Mouse (Mus musculus) heart, embryonic 15.5 days (tissue): Measurements from ENCODE around the gene Slc7a14. TPM values are rescaled to one million over a fixed set of nuclear protein-coding genes. Genes with fewer than 3 reads are reported as not detected.

Experiments
- ATAC-seq: fragments of 200-750 bp; cut with Nextera tagmentation; replicated peaks from 2 replicates; pipeline ENCODE4 v1.8.0; 2017; ENCODE audit warnings: low read depth, moderate TSS enrichment; ENCODE audit not compliant: insufficient number of reproducible peaks, insufficient read depth, low FRiP score
- H3K27ac ChIP-seq: fragments of 300-500 bp; sonication (generic); 2 replicates; pipeline ENCODE4 v1.5.1; 2015; ENCODE audit warnings: mild to moderate bottlenecking, inconsistent platforms
- H3K27me3 ChIP-seq: fragments of 300-500 bp; sonication (generic); 2 replicates; pipeline ENCODE4 v1.6.1; 2015; ENCODE audit warnings: inconsistent platforms
- H3K36me3 ChIP-seq: fragments of 300-500 bp; sonication (generic); 2 replicates; pipeline ENCODE4 v1.6.1; 2015; ENCODE audit warnings: mild to moderate bottlenecking, inconsistent platforms
- H3K4me1 ChIP-seq: fragments of 300-500 bp; sonication (generic); replicated peaks from 2 replicates; pipeline ENCODE4 v1.6.1; 2015; ENCODE audit warnings: inconsistent platforms
- H3K4me2 ChIP-seq: fragments of 300-500 bp; sonication (generic); 2 replicates; pipeline ENCODE4 v1.6.1; 2015; ENCODE audit warnings: inconsistent platforms, mild to moderate bottlenecking, moderate library complexity
- H3K4me3 ChIP-seq: fragments of 300-500 bp; sonication (generic); 2 replicates; pipeline ENCODE4 v1.5.1; 2015; ENCODE audit warnings: mild to moderate bottlenecking, inconsistent platforms
- H3K9ac ChIP-seq: fragments of 300-500 bp; sonication (generic); 2 replicates; pipeline ENCODE4 v1.6.1; 2015; ENCODE audit warnings: mild to moderate bottlenecking, inconsistent platforms
- H3K9me3 ChIP-seq: fragments of 300-500 bp; sonication (generic); replicated peaks from 2 replicates; pipeline ENCODE4 v1.6.1; 2016; ENCODE audit warnings: inconsistent platforms
- WGBS: fragments of 180-500 bp; shearing (Covaris S2); methylation state at CpG from one replicate; pipeline ENCODE4 v1.1.7; 2015; ENCODE audit warnings: mixed read lengths; 5-methylcytosine and 5-hydroxymethylcytosine counted together
- polyA plus RNA-seq: library from polyadenylated mRNA; unstranded; fragments of >200 nt; fragmentation: Nextera tagmentation; extraction: Ambion mirVana; gene quantifications from 2 replicates; pipeline ENCODE4 v1.2.1, GENCODE M21; 2015

The Slc7a14 gene
- polyA plus RNA-seq, 1 experiment from 2014 or later = 0.23 TPM

DNA sequence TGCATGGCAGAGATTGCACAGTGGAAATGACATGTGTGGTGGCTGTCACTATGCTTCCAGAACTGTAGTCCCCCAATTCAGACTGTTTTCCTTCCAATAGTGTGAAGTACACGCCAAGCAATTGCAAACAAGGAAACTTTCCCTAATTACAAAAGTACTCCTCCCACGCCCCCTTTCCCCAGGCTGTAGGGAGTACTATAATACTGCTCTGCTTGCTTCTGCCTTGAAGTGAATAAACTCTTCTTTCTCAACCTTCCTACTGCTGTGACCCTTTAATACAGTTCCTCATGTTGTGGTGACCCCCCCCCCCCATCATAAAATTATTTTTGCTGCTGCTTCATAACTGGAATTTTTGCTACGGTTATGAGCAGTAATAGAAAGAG is 49.2 kb downstream of the Slc7a14 start:
- Histone ChIP-seq H3K27me3 (no peaks in the 10 kb centered on the region), H3K27ac (no peak overlapping the region), H3K9me3 (no peaks in the 10 kb centered on the region), H3K9ac (no peak overlapping the region), H3K36me3 (no peaks in the 10 kb centered on the region), H3K4me2 (no peak overlapping the region), H3K4me3 (no peak overlapping the region), H3K4me1 (peaks cover 19% of the 10 kb centered on the region)
- whole genome bisulfite sequencing = 67% methylated on average over 3 of the region's 3 CpGs
- ATAC-seq = no peak

DNA sequence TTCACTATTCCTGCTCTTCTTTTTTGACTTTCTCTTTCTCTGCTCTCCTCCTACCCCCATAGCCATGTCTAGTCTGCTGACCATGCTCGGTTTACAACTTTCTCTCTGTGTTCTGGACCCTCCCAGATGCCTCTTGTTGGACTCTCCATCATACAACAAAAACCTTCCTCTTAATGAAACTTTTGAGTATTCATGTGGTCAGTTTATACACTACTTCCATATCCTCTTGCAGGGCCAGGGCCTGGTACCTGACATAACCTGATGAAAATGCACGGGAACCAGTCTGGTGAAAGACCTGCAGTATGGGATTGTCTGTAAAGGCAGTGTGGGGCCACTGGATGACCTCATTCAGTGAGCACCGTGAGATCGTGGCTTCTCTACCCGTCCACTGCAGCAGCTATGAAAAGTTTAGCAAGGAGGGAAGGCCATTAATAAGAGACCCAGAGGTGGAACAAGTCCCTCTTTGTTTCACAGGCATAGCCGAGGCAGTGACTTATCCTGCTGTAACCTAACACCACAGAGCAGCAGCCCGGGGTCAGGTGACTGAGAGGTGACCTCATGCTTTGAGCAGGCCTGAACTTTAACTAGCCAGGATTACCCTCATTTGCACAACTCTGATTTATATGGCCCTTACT is 49.7 kb downstream of the Slc7a14 start:
- Histone ChIP-seq H3K4me1 (peaks cover 19% of the 10 kb centered on the region), H3K4me2 (no peak overlapping the region), H3K36me3 (no peaks in the 10 kb centered on the region), H3K27ac (peak overlapping the region; percentile 26), H3K9ac (no peak overlapping the region; the same call in 1 of the 2 replicates), H3K9me3 (no peaks in the 10 kb centered on the region), H3K27me3 (no peaks in the 10 kb centered on the region), H3K4me3 (no peak overlapping the region)
- WGBS = 30% methylated on average over 7 of the region's 7 CpGs
- peak; percentile 71 for ATAC-seq

DNA sequence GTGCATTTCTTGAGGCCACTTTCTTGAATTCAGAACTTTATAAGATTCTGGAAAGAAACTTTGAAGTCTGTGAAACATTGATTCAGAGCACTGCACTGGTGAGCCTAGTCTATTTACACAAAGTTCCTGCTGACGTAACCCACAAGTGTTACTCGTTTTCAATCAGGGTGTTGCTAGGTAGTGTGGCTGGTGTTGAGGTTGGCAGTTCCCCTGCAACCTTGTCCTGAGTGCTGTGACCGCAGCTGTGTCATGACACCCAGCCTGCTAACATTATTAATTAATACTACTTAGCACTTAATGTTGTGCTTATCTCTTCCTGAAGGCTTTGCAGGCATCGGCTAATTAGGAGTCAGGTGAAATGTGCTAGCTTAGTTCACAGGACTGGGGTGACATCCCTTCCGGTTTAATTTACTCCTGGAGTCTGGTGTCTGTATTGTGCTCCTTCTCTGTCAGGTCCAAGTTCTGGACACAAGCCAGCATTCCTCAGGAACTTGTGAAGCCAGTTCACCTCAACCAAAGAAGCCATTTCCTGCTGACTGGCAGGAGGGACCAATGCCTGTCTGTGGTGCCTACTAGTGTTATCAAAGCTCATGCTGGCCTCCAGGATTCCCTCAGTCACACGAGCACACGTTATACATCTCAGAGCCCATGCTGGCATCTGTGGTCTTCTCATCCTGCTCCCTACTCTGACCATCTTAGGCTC is 50.5 kb downstream of the Slc7a14 start:
- Histone ChIP-seq H3K9ac (no peak overlapping the region; the same call in 1 of the 2 replicates), H3K9me3 (no peaks in the 10 kb centered on the region), H3K4me3 (no peak overlapping the region), H3K4me2 (no peak overlapping the region), H3K4me1 (peaks cover 19% of the 10 kb centered on the region), H3K27me3 (no peaks in the 10 kb centered on the region), H3K36me3 (no peaks in the 10 kb centered on the region), H3K27ac (peak overlapping the region; percentile 26; the same call in 1 of the 2 replicates)
- WGBS = 42% methylated on average over 7 of the region's 7 CpGs
- ATAC-seq = no peak

DNA sequence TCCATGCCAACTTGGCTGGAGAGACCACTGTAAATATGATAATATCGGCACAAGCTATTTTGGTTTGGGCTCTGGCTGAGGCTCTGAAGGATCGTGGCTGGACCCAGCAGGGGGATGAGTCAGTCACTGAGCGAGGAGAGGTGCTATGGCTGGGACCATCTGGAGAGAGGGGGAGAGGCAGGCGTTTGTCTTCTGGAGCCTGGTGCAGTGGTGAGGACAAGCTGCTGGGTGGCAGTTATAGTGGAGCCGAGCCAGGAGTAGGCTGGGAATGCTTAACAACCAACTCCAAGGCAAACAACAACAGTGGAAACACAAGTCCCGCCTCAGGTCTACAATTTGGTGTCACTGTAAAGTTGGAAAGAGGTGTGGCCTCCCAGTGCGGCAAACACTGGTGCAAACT is 55.8 kb downstream of the Slc7a14 start:
- Histone ChIP-seq H3K4me1 (peaks cover 4% of the 10 kb centered on the region), H3K27ac (no peak overlapping the region), H3K27me3 (no peaks in the 10 kb centered on the region), H3K4me2 (no peak overlapping the region), H3K4me3 (no peak overlapping the region), H3K9me3 (no peaks in the 10 kb centered on the region), H3K36me3 (no peaks in the 10 kb centered on the region), H3K9ac (no peak overlapping the region)
- no peak for ATAC-seq
- WGBS = 55% methylated on average over 7 of the region's 7 CpGs

DNA sequence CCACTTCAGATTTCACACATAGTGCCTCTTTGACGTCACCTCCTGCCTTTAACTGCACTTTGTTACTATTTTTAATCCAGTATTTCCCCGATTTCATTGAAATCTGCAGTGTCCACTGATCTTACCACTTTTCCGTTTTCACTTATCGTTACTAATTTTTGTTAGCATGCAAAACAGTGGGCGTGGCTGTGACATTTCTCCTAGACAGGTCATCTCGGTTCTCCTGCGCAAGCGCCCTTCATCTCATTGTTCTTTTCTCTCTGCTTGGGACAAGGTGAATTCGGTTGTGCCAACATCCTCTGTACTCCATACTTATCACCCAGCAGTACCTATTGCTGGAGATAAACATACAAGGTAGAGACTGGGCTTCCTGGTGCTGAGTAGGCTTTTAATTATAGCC is 56.3 kb downstream of the Slc7a14 start:
- ATAC-seq = no peak
- Histone ChIP-seq H3K27ac (no peak overlapping the region), H3K9me3 (no peaks in the 10 kb centered on the region), H3K36me3 (no peaks in the 10 kb centered on the region), H3K4me3 (no peak overlapping the region), H3K27me3 (no peaks in the 10 kb centered on the region), H3K4me2 (no peak overlapping the region), H3K9ac (no peak overlapping the region), H3K4me1 (0 out of 2 replicates have a peak, but pooled peaks cover 4% of the 10 kb centered on the region)
- WGBS = 74% methylated on average over 9 of the region's 9 CpGs

DNA sequence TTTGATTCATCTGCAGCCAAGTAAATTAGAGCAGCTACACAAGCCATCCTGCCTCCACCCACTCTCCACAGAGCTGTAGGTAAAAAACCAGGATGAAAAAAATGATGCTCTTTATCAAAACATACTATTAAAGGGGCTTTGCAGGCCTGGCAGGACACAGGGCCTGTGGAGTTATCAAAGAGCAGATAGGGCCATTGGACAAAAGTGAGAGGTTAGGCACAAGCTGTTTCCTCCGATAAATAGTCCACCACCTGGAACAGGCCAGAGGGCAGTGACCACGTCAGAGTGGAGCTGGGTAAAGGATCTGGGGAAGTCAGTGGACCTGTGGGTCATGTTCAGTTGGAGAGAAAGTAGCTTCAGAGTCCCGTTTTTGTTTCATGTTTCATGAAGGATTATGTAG is 57.6 kb downstream of the Slc7a14 start:
- Histone ChIP-seq H3K27me3 (no peaks in the 10 kb centered on the region), H3K9me3 (no peaks in the 10 kb centered on the region), H3K9ac (no peak overlapping the region), H3K36me3 (no peaks in the 10 kb centered on the region), H3K4me1 (0 out of 2 replicates have a peak, but pooled peaks cover 4% of the 10 kb centered on the region), H3K4me2 (no peak overlapping the region), H3K27ac (no peak overlapping the region), H3K4me3 (no peak overlapping the region)
- peak; percentile 55; the same call in 1 of the 2 replicates for ATAC-seq
- WGBS = 49% methylated on average over 3 of the region's 3 CpGs

DNA sequence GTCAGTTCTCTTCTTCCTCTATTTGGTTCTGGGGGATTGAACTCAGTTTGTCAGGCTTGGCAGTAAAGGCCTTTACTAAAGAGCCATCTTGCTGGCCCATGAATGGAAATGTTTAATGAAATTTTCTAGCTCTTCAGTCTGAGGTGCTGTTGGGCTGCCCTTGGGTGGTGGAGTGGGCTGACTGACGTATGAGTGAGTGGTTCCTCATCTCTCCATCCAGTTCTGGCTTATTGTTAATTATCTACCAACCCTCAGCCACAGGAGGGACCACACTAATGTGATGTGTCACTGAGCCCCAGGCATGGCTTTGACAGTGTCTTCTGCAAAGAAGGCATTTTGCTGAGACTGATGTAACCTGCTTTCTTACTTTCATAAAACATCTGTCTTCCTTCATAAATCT is 66.7 kb downstream of the Slc7a14 start:
- Histone ChIP-seq H3K9ac (no peak overlapping the region), H3K4me3 (no peak overlapping the region), H3K36me3 (no peaks in the 10 kb centered on the region), H3K27me3 (no peaks in the 10 kb centered on the region), H3K9me3 (no peaks in the 10 kb centered on the region), H3K4me1 (no peaks in the 10 kb centered on the region), H3K27ac (no peak overlapping the region), H3K4me2 (no peak overlapping the region)
- 77% methylated on average over 1 of the region's 1 CpGs for WGBS
- ATAC-seq = no peak

DNA sequence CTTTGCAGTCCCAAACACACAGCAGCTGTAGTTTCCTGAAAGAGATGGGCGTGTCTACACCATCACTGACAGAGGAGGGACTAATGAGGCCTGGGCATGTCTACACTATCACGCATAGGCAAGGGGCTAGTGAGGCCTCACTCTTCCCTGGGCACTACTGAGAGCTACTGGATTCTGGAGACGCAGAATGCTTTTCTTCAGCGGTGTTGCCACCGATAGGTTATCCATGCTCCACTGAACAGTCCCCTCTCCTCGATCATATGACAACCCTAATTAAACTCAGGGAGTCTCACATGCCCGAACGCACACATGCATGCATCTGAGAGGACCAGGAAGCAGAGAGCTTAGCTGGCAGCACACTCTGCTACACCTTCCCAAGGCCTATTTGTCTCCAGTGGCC is 69.3 kb downstream of the Slc7a14 start:
- Histone ChIP-seq H3K4me3 (no peak overlapping the region), H3K4me2 (no peak overlapping the region), H3K4me1 (no peaks in the 10 kb centered on the region), H3K36me3 (no peaks in the 10 kb centered on the region), H3K27ac (no peak overlapping the region), H3K9me3 (no peaks in the 10 kb centered on the region), H3K27me3 (no peaks in the 10 kb centered on the region), H3K9ac (no peak overlapping the region)
- ATAC-seq = no peak
- WGBS = 85% methylated on average over 8 of the region's 8 CpGs

DNA sequence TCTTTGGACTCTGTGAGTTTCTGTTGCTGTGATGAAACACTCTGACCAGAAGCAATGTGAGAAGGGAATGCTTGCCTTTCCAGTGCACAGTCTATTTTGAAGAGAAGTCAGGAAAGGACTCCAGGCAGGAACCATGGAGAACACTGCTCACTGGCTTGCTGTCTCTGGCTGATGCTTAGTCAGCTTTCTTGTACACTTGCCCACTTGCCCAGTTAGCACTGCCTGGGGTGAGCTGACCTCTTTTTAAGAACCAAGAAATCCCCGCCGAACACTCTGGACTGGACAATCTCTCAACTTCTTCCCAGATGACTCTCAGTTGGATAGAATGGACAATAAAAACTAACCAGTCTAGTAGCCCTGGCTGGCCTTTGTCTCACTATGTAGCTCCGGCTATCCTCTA is 70.5 kb downstream of the Slc7a14 start:
- Histone ChIP-seq H3K4me1 (no peaks in the 10 kb centered on the region), H3K27me3 (no peaks in the 10 kb centered on the region), H3K4me2 (no peak overlapping the region), H3K4me3 (no peak overlapping the region), H3K9me3 (no peaks in the 10 kb centered on the region), H3K36me3 (no peaks in the 10 kb centered on the region), H3K9ac (no peak overlapping the region), H3K27ac (no peak overlapping the region)
- no peak for ATAC-seq
- 86% methylated on average over 3 of the region's 3 CpGs for whole genome bisulfite sequencing

DNA sequence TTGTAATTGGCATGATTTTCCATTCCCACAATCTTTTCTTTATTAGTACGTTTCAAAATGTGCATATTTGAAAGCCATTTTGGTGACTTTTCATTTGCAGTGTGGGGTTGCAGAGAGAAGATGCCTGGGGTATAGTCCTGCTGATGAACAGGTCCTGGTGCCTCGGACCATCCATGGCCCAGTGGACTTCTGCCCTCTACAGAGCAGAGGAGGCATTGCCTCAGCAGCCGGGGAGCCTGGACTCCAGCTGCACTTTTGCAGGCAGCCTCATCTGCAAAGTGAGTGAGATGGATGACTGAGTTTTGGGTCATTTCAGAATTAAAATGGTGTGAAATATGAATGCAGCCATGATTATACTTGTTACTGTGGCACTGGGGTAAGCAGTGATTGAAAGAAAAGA is 72.2 kb downstream of the Slc7a14 start:
- no peak overlapping the region for H3K27ac ChIP-seq
- H3K36me3 ChIP-seq = no peaks in the 10 kb centered on the region
- no peak overlapping the region for H3K4me3 ChIP-seq
- no peaks in the 10 kb centered on the region for H3K4me1 ChIP-seq
- no peak overlapping the region for H3K9ac ChIP-seq
- H3K9me3 ChIP-seq = no peaks in the 10 kb centered on the region
- no peaks in the 10 kb centered on the region for H3K27me3 ChIP-seq
- 38% methylated on average over 3 of the region's 3 CpGs for WGBS
- no peak overlapping the region for H3K4me2 ChIP-seq
- ATAC-seq = no peak

DNA sequence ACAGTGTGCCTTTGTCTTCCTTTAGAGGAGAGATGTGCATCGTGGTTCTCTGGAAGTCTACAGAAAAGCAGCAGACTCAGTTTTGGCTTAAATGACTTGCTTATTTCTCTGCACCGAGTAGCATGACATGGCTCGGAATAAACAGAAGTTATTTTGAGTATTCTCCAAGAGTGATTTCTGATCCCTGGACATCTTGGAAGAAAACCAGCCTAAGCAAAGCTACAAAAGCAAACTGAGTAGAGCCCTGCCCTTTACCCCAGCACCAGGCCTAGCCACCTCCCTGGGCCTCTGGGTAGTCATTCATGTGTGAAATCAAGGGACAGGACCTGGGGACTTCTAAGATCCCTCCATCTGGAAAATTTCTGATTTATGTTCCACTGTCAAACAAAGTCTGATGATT is 74.0 kb downstream of the Slc7a14 start:
- no peak for ATAC-seq
- Histone ChIP-seq H3K27ac (no peak overlapping the region), H3K36me3 (no peaks in the 10 kb centered on the region), H3K4me1 (no peaks in the 10 kb centered on the region), H3K4me3 (no peak overlapping the region), H3K27me3 (no peaks in the 10 kb centered on the region), H3K9me3 (no peaks in the 10 kb centered on the region), H3K4me2 (no peak overlapping the region), H3K9ac (no peak overlapping the region)
- WGBS = 63% methylated on average over 3 of the region's 3 CpGs

DNA sequence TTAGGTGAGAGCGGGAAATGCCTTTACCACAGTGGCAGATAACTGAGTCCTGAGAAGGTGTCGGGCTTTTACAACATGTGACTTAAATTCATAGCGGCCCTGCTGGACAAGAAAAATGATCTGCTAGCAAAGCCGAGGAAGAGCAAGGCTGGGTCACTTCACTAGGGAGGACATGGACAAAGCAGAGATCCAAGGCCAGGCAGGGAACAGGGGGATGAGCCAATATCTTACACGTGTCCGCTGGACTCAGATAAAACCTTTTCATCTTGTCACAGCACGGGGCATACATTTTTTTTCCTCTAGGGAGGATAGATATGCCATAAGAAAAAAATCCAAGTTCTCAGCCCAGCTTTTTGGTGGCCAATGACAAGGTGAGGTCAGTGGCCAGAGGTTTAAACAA is 75.8 kb downstream of the Slc7a14 start:
- no peak overlapping the region for H3K4me2 ChIP-seq
- no peaks in the 10 kb centered on the region for H3K4me1 ChIP-seq
- ATAC-seq = no peak
- no peak overlapping the region for H3K9ac ChIP-seq
- H3K36me3 ChIP-seq = no peaks in the 10 kb centered on the region
- H3K27ac ChIP-seq = no peak overlapping the region
- no peaks in the 10 kb centered on the region for H3K9me3 ChIP-seq
- no peaks in the 10 kb centered on the region for H3K27me3 ChIP-seq
- H3K4me3 ChIP-seq = no peak overlapping the region
- WGBS = 52% methylated on average over 7 of the region's 7 CpGs
